Mouse (Mus musculus) E14TG2a.4 (cell line): ENCODE measurements at regions not wholly inside any gene's neighbourhood (a gene's known extent, or its start where the extent isn't known, plus 50 kb on each side); places are given as distances from the start of the nearest gene placed in this dataset.

ENCODE experiments used
- H3K27me3 ChIP-seq: 2 replicates; pipeline ENCODE4 v1.6.1; 2014; ENCODE audit warnings: low read length, control low read depth; ENCODE audit not compliant: insufficient read depth
- H3K36me3 ChIP-seq: 2 replicates; pipeline ENCODE4 v1.6.1; 2014; ENCODE audit warnings: low read length, control low read depth; ENCODE audit not compliant: insufficient read depth
- H3K4me1 ChIP-seq: replicated peaks from 2 replicates; pipeline ENCODE4 v1.6.1; 2014; ENCODE audit warnings: low read depth, low read length, control low read depth
- H3K4me3 ChIP-seq: replicated peaks from 2 replicates; pipeline ENCODE4 v1.5.1; 2014; ENCODE audit warnings: mild to moderate bottlenecking, low read length
- H3K9me3 ChIP-seq: 2 replicates; pipeline ENCODE4 v1.6.1; 2014; ENCODE audit warnings: low read length, control low read depth
- CTCF ChIP-seq: conservative IDR thresholded peaks from 2 replicates; pipeline ENCODE4 v1.5.1; 2014; ENCODE audit warnings: low read length
- NANOG ChIP-seq: IDR thresholded peaks from 2 replicates; pipeline ENCODE4 v1.6.1; 2014; ENCODE audit warnings: borderline replicate concordance, low read length, mixed read lengths
- POU5F1 ChIP-seq: IDR thresholded peaks from 2 replicates; pipeline ENCODE4 v1.6.1; 2014; ENCODE audit warnings: low read length, borderline replicate concordance

- H3K4me1 ChIP-seq = no peaks in the 10 kb centered on the region
- no peaks in the 10 kb centered on the region for H3K27me3 ChIP-seq
- TF ChIP-seq POU5F1 (no peak), NANOG (no peak), CTCF (no peak)
- no peaks in the 10 kb centered on the region; the same call in 1 of the 2 replicates for H3K9me3 ChIP-seq
- no peaks in the 10 kb centered on the region for H3K36me3 ChIP-seq
- no peak overlapping the region for H3K4me3 ChIP-seq
Measured at GRCm38 (mm10) chr10:23004768-23005167, 184.8 kb upstream of the Tcf21 start.

- Histone ChIP-seq H3K27me3 (no peaks in the 10 kb centered on the region), H3K9me3 (no peaks in the 10 kb centered on the region; the same call in 1 of the 2 replicates), H3K4me1 (no peaks in the 10 kb centered on the region), H3K4me3 (no peak overlapping the region), H3K36me3 (no peaks in the 10 kb centered on the region)
- no peak for TF ChIP-seq CTCF
- no peak for TF ChIP-seq NANOG
- no peak for TF ChIP-seq POU5F1
Measured at GRCm38 (mm10) chr10:23003686-23004085, 183.7 kb upstream of the Tcf21 start.

DNA sequence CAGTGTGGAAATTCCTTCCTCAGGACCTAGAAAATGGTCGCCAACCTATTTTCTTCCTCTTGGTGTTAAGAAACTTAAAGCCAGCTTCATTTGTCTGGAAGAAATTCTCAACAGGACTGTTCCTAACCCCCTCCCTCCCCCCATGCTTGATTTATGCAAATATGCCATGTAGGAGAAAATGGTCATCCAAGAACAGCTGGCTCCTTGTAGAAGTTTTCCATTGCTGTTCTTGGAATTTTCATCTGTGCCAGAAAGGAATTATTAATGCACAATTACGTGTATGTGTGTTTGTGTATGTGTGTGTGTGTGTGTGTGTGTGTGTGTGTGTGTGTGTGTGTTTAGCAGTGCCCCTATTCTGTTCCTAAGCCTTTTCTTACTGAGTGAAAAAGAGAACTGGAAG is 178.6 kb upstream of the Tcf21 start:
- Histone ChIP-seq H3K9me3 (peaks cover 8% of the 10 kb centered on the region; the same call in 1 of the 2 replicates), H3K4me1 (no peaks in the 10 kb centered on the region)
- TF ChIP-seq CTCF = no peak
- no peak for TF ChIP-seq POU5F1
- no peak for TF ChIP-seq NANOG

DNA sequence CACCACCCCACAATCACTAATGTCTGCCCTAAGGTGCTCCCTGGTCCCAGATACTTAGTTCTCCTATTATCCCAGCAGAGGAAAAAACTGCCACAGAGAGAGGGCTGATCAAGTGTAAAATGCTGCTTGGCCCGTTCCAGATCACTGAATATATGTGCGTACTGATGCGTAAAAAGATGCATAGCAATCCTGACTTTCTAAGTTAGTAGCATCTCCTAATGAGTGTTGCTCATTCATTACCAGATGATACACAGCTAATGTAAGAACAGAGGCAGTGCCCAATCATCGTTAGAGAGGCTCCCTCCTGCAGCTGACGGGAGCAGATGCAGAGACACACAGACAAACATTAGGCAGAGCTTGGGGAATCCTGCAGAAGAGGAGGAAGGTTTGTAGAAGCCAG is 177.6 kb upstream of the Tcf21 start:
- no peak overlapping the region for H3K4me3 ChIP-seq
- TF ChIP-seq NANOG = no peak
- no peak for TF ChIP-seq POU5F1
- TF ChIP-seq CTCF = no peak
- H3K9me3 ChIP-seq = peaks cover 8% of the 10 kb centered on the region; the same call in 1 of the 2 replicates
- no peaks in the 10 kb centered on the region for H3K27me3 ChIP-seq
- no peaks in the 10 kb centered on the region for H3K4me1 ChIP-seq
- H3K36me3 ChIP-seq = no peaks in the 10 kb centered on the region

More for the DNA sequence above, 178.6 kb upstream of the Tcf21 start:
- H3K27me3 ChIP-seq = no peaks in the 10 kb centered on the region
- no peaks in the 10 kb centered on the region for H3K36me3 ChIP-seq
- no peak overlapping the region for H3K4me3 ChIP-seq

DNA sequence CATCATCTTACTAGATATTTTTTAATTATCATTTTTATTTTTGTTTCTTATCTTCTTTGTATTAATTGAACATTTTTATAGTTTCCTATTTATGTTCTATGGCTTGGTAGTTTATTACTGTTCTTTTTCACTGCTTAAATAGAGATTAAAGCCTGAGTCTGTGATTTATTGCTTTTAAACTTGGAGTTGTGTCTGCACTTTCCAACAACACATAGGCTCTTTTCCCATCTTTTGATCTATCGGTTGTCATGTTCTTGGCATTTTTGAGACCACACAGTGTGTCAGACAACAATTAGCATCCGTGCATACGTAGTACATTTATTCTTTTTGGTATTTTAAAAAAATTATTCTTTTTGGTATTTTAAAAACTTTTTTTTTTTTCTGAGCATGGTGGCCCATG is 173.2 kb upstream of the Tcf21 start:
- H3K9me3 ChIP-seq = peaks cover 8% of the 10 kb centered on the region; the same call in 1 of the 2 replicates

DNA sequence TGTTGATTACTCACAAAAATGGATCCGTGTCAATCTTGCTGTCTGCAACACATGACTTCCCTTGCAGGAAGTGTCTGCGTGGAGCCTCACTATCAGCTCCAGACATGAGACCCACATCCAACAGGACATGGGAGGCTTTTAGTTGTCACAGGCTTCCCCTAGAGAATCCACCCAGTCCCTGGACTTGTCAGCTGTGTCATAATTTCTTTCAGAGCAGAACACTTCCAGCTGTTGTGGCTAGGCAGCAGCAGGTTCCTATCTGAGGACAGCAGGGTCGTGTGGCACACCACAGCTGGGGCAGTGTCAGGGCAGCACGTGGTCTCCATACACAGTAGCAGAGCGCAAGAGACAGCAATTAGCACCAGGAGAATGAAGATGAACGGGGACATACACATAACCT is 161.8 kb upstream of the Tcf21 start:
- peaks cover 7% of the 10 kb centered on the region; the same call in 1 of the 2 replicates for H3K9me3 ChIP-seq
- no peaks in the 10 kb centered on the region for H3K36me3 ChIP-seq

More for the DNA sequence above, 173.2 kb upstream of the Tcf21 start:
- TF ChIP-seq CTCF (no peak), NANOG (no peak), POU5F1 (no peak)
- Histone ChIP-seq H3K4me1 (no peaks in the 10 kb centered on the region), H3K36me3 (no peaks in the 10 kb centered on the region), H3K27me3 (no peaks in the 10 kb centered on the region), H3K4me3 (no peak overlapping the region)

GRCm38 (mm10) chr10:22978442-22978841 is 158.5 kb upstream of the Tcf21 start:
- Histone ChIP-seq H3K4me3 (no peak overlapping the region), H3K27me3 (no peaks in the 10 kb centered on the region), H3K9me3 (peaks cover 38% of the 10 kb centered on the region), H3K36me3 (no peaks in the 10 kb centered on the region), H3K4me1 (no peaks in the 10 kb centered on the region)
- no peak for TF ChIP-seq CTCF
- TF ChIP-seq POU5F1 = no peak
- no peak for TF ChIP-seq NANOG

More for the DNA sequence above, 161.8 kb upstream of the Tcf21 start:
- Histone ChIP-seq H3K4me3 (no peak overlapping the region), H3K27me3 (no peaks in the 10 kb centered on the region), H3K4me1 (no peaks in the 10 kb centered on the region)
- TF ChIP-seq POU5F1 = no peak
- TF ChIP-seq NANOG = no peak
- no peak for TF ChIP-seq CTCF

GRCm38 (mm10) chr10:22956956-22957355 is 137.0 kb upstream of the Tcf21 start:
- no peaks in the 10 kb centered on the region for H3K4me1 ChIP-seq
- TF ChIP-seq POU5F1 (no peak), CTCF (no peak), NANOG (no peak)
- H3K27me3 ChIP-seq = no peaks in the 10 kb centered on the region
- H3K9me3 ChIP-seq = peaks cover 3% of the 10 kb centered on the region; the same call in 1 of the 2 replicates
- H3K4me3 ChIP-seq = no peak overlapping the region
- no peaks in the 10 kb centered on the region for H3K36me3 ChIP-seq

GRCm38 (mm10) chr10:22953283-22953682 is 133.3 kb upstream of the Tcf21 start:
- Histone ChIP-seq H3K4me1 (no peaks in the 10 kb centered on the region), H3K4me3 (no peak overlapping the region), H3K27me3 (no peaks in the 10 kb centered on the region), H3K36me3 (no peaks in the 10 kb centered on the region), H3K9me3 (no peaks in the 10 kb centered on the region)
- no peak for TF ChIP-seq CTCF
- TF ChIP-seq POU5F1 = no peak
- TF ChIP-seq NANOG = no peak
